Mouse (Mus musculus): ENCODE results near the gene Prdm13. TPM values are rescaled to one million over a fixed set of nuclear protein-coding genes. Genes with fewer than 3 reads are reported as not detected.

Prdm13 gene
- total RNA-seq, 4 experiments from 2014 or later, result 0.15 TPM; not detected in 3

- no peak for DNase-seq (ENCODE audit: low spot score in 2 of 2)
These were observed 7.4 kb downstream of the Prdm13 start for GRCm38 (mm10) chr4:21678101-21678974.

GRCm38 (mm10) chr4:21674691-21675090 lies 11.1 kb downstream of the Prdm13 start:
- no peak for DNase-seq (ENCODE audit: low spot score in 2 of 2)

GRCm38 (mm10) chr4:21674042-21674441 lies 11.7 kb downstream of the Prdm13 start:
- no peak for DNase-seq (ENCODE audit: low spot score in 2 of 2)

- peak in 1 of 2 experiments; percentile 10 for DNase-seq (ENCODE audit: low spot score in 2 of 2)
These were observed 19.8 kb downstream of the Prdm13 start for GRCm38 (mm10) chr4:21665961-21666360.

GRCm38 (mm10) chr4:21658184-21658583 lies 27.6 kb downstream of the Prdm13 start:
- no peak for DNase-seq (ENCODE audit: low spot score in 2 of 2)

GRCm38 (mm10) chr4:21629275-21629583 lies 56.5 kb downstream of the Prdm13 start:
- DNase-seq (ENCODE audit: low spot score in 2 of 2), result no peak

- DNase-seq (ENCODE audit: low spot score in 2 of 2), result no peak
These were observed 57.1 kb downstream of the Prdm13 start for GRCm38 (mm10) chr4:21628367-21629274.

Other genes with a start within 250 kb of the Prdm13 start
- 10 to 100 TPM; 31.8 to 37.5 (median 32.8) TPM for gene Ccnc, start 41.7 kb upstream of the Prdm13 start, total RNA-seq (2022)
- 10 to 100 TPM; 42.2 to 48.4 (median 46.9) TPM for gene Usp45, start 81.2 kb upstream of the Prdm13 start, total RNA-seq (2022)
- 10 to 100 TPM; 24.4 to 26.5 (median 25.7) TPM for gene Tstd3, start 81.2 kb upstream of the Prdm13 start, total RNA-seq (2022)
- 100 to 1,000 TPM; 150 to 198 (median 173) TPM for gene Pnisr, start 161.6 kb upstream of the Prdm13 start, total RNA-seq (2022)
- 10 to 100 TPM; 12.4 to 14.7 (median 13.7) TPM for gene Coq3, start 193.7 kb upstream of the Prdm13 start, total RNA-seq (2022)
- gene Faxc, start 245.4 kb upstream of the Prdm13 start, total RNA-seq (2022), result 10 to 100 TPM; 62.5 to 75.9 (median 68.3) TPM